Mouse (Mus musculus) layer of hippocampus, adult 2 months (tissue): ENCODE data around the gene Kcnk5. TPM values are rescaled to one million over a fixed set of nuclear protein-coding genes. Genes with fewer than 3 reads are reported as not detected.

Source experiments
- DNase-seq, 2 experiments: peaks; one replicate each; pipeline ENCODE4 v3.0.0; 2022; ENCODE audit warnings: low spot score in 2 of 2
- H3K27ac ChIP-seq: fragments of 200-600 bp; 2 replicates; pipeline ENCODE4 v1.8.1; 2022
- H3K4me3 ChIP-seq: fragments of 200-600 bp; 2 replicates; pipeline ENCODE4 v1.8.1; 2022; ENCODE audit warnings: mild to moderate bottlenecking
- CTCF ChIP-seq: fragments of 200-600 bp; conservative IDR thresholded peaks from 2 replicates; pipeline ENCODE4 v1.8.1; 2022; ENCODE audit warnings: antibody characterized with exemption, mild to moderate bottlenecking, moderate library complexity
- total RNA-seq, 2 experiments: library from RNA; stranded (reverse); gene quantifications; 2 replicates each; pipeline ENCODE4 v1.2.3; 2021

Kcnk5 gene
- total RNA-seq, 2 experiments from 2014 or later = 0.10 to 0.23 TPM

DNA sequence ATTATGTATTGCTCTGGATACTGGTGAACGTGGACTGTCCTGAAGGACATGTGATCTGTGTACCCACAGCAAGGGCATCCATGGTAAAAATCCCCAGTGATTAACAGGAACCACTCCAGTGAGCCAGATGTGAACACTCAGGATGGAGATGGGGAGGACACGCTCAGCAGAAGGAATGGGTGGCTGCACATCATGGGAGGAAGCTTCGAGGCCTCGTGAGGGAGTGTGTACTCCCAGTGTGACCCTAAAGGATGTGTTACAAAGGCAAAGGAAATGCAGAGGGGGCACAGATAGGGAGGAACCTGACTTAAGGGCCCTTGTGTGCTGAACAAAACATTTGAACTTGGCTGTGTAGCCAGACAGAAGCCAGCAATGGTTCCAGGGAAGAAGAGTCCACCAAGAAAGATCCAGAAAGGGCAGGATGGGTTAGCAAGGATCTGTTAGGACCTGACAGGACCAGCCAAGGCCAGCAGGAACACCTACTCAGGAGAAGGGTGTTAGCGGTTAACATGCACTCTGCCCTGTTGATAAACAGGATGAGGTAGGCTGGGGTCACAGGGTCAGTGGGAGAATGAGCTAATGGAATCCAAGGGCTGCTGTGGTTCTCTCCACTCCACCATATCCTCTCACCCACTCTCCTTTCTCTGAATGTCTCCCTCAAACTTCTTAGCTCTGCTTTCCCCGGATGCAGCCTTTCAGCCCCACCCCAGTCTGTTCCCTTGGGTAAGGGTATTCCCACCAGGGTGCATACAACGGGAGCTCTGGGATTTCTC is 68.2 kb downstream of the Kcnk5 start:
- no peak for TF ChIP-seq CTCF
- DNase-seq = no peak
- Histone ChIP-seq H3K4me3 (no peak overlapping the region), H3K27ac (no peak overlapping the region)

DNA sequence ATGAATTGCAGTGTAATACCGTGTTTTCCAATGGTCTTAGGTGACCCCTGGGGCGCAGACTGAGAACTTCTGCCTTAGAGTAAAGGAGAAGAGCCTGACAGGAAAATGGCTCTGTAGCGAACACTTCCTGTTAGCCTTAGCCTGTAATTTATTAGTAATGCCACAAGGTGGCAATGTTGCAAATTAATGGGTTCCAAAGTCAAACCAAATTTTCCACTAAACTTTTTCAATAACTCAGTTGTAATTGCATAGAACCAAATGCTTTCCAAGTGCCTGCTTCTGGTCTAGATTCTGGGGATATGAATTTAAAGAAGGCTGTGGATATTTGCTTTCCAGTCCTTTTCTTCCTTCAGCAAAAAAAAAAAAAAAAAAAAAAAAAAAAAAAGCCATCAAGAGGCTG is 69.4 kb downstream of the Kcnk5 start:
- Histone ChIP-seq H3K27ac (no peak overlapping the region), H3K4me3 (no peak overlapping the region)
- no peak for DNase-seq
- peak; percentile 62 for TF ChIP-seq CTCF

DNA sequence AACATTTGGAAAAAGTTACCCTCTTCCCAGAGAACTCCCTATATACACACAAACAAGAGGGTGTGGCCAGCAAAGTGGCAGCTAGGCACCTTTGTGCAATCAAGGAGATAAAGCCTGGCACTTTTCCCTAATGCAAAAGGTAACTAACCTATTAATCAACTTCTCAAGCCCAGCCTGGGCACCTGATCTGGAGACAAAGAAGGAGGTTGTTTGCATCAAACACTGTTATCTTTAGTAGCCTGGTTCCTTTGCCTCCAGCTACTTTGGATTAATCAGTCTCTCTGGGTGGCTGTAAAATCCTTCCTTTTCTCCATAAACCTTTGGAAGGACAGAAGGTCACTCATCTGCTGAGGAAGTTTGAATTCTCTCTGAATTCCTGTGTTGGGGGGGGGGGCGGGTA is 70.7 kb downstream of the Kcnk5 start:
- TF ChIP-seq CTCF = no peak
- DNase-seq = no peak
- Histone ChIP-seq H3K4me3 (no peak overlapping the region), H3K27ac (no peak overlapping the region)

DNA sequence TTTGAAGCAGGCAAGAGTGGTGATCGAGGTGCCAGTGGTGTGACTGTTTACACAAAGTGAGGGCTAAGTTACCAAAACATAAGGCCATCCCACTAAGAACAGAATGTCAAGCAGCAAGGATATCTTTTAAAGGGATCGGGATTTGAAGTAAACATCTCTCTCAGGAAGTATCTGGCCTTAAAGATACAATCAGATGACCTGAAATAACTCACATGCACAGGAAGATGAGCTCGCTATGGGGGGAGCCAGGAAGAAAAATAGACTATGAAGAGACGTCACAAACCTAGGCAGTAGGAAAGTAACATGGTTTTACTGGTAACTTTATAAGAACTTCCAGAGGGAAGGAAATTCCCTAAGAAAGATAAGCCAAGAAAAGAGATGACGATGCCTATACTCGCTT is 75.3 kb downstream of the Kcnk5 start:
- H3K4me3 ChIP-seq = no peak overlapping the region
- no peak overlapping the region for H3K27ac ChIP-seq
- TF ChIP-seq CTCF = no peak
- DNase-seq = no peak

DNA sequence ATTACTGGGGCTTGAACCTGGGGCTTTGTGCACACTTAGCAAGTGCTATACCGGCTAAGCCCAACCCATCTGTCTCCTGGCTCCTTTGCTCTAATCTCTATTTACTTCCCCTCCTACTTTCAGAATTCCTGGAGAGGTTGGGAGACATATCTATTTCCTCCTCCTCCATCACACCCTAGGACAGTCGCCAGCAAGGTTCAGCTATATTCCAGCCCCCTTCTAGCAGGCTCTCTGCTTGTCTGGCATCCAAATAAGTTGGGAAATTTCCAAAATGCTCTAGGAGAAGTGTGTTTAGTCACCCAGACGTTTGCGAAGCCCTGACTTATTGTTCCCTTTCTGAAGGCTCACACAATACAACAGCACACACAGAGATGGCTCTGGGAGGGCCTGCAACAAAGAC is 78.4 kb downstream of the Kcnk5 start:
- TF ChIP-seq CTCF = no peak

GRCm38 (mm10) chr14:20098061-20098460 is 83.5 kb downstream of the Kcnk5 start:
- Histone ChIP-seq H3K27ac (no peak overlapping the region), H3K4me3 (no peak overlapping the region)
- no peak for DNase-seq
- TF ChIP-seq CTCF = no peak

More for the DNA sequence above, 78.4 kb downstream of the Kcnk5 start:
- H3K4me3 ChIP-seq = no peak overlapping the region
- no peak for DNase-seq
- H3K27ac ChIP-seq = no peak overlapping the region

DNA sequence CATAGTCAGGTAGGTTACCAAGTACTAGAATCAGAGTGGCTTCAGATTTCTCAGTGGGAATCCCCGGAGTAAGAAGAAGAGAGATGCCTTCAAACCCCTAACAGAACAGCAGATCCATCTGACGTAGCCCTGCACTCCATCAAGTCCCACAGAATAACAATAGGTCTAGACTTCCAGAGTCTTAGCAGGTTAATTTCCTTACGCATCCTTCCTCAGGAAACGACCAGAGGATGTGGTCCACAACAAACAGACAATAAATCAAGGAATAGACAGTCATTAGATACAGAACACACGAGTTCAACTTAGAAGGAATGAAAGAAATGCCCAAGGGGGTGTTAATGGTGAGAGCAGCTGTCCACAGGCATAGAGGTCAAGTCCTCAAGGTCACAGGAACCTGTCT is 86.7 kb downstream of the Kcnk5 start:
- Histone ChIP-seq H3K27ac (no peak overlapping the region), H3K4me3 (no peak overlapping the region)
- no peak for TF ChIP-seq CTCF
- DNase-seq = no peak

DNA sequence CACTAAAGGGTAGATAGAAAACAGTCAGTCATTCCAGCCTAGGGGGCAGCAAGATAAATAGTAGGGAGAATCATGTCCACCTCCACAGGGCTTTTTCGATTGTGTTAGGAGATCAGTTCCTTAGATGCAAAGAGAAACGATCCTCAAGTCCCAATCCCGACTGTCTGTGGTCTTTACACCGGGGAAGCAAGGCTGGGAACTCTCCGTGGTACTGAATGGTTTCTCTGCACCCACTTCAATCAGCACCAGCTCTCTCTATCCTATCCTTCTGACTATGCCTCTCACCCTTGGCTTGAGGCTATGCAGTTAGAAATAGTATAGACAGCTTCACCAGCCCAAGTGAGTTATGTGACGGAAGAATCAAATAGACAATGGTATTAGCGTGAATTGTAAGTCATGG is 88.1 kb downstream of the Kcnk5 start:
- no peak overlapping the region for H3K27ac ChIP-seq
- H3K4me3 ChIP-seq = no peak overlapping the region
- TF ChIP-seq CTCF = no peak
- DNase-seq = no peak

Other genes with a start within 250 kb of the Kcnk5 start
- 100 to 1,000 TPM; 285 to 305 TPM for gene Gng2, start 204.2 kb downstream of the Kcnk5 start, total RNA-seq
- gene Saysd1, start 43.3 kb downstream of the Kcnk5 start, total RNA-seq = 1 to 10 TPM; 4.8 to 5.2 TPM
- not detected for gene Kcnk16, start 87.4 kb upstream of the Kcnk5 start, total RNA-seq
- gene Nudt13, start 112.9 kb upstream of the Kcnk5 start, total RNA-seq = 10 to 100 TPM; 22.6 to 27.6 TPM
- gene Ecd, start 166.3 kb upstream of the Kcnk5 start, total RNA-seq = 10 to 100 TPM; 31.7 to 37.2 TPM
- 10 to 100 TPM; 46.6 to 52.8 TPM for gene Fam149b, start 166.4 kb upstream of the Kcnk5 start, total RNA-seq
- 10 to 100 TPM; 23.8 to 29.6 TPM for gene Dnajc9, start 207.1 kb upstream of the Kcnk5 start, total RNA-seq
- gene Mrps16, start 211.8 kb upstream of the Kcnk5 start, total RNA-seq = 10 to 100 TPM; 35.0 to 35.2 TPM